Mouse (Mus musculus) thymus, postnatal 25 days (tissue): ENCODE results near the gene Eif2b3.

ENCODE experiments used
- DNase-seq: peaks from one replicate; pipeline ENCODE4 v3.0.0; 2022

Gene Eif2b3

GRCm38 (mm10) chr4:117124518-117125347 is 105.5 kb downstream of the Eif2b3 start:
- peak; percentile 77 for DNase-seq

GRCm38 (mm10) chr4:117125348-117125909 is 106.2 kb downstream of the Eif2b3 start, which contains the start of gene Btbd19:
Btbd19 (minus strand) TSS chr4:117125725.
- DNase-seq = no peak

DNA sequence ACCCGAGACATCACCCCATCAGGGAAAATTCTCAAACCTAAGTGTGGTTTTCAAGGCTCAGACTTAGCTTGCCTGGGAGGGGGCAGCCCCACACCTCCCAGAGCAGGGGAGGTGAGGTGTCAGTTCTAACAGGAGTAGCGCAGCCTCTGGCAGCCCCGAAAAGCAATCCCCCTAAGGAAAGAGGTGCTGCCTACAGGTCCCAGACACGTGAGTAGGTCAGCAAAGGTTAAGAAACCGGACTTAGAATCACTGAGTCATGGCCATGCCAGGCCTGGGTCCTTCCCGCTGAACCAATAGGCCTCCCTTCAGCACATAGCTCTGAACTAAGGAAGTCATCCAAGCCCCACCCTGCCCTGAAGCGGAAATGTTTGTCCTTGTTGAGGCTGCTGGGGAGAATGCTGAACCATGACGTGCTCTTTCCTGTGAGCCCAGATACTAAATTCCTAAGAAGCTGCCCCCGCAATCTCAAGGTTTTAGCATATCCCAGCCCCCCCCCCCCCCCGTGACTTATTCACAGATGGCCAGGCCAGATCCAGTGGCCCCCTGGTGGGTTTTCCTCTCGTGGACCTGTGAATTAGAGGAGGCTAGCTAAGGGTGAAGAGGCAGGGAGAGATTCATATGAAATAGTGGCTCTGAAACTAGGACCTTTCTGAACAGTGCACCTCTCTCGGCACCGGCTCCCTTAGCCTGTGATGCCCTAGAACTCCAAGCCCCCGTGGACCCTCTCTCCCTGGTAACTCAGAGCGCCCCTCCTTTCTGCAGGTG is 106.9 kb downstream of the Eif2b3 start:
- peak; percentile 75 for DNase-seq

- no peak for DNase-seq
These were observed 107.6 kb downstream of the Eif2b3 start, which contains the start of gene Tctex1d4 for GRCm38 (mm10) chr4:117126675-117127290. Tctex1d4 (plus strand) TSS chr4:117126794.

- DNase-seq = no peak
These were observed 108.9 kb downstream of the Eif2b3 start for GRCm38 (mm10) chr4:117127991-117128686.

- DNase-seq = no peak
These were observed 111.6 kb downstream of the Eif2b3 start for GRCm38 (mm10) chr4:117130790-117131189.

GRCm38 (mm10) chr4:117131198-117131597 is 112.0 kb downstream of the Eif2b3 start:
- DNase-seq = no peak

- no peak for DNase-seq
These were observed 112.9 kb downstream of the Eif2b3 start for GRCm38 (mm10) chr4:117131890-117132793.

DNA sequence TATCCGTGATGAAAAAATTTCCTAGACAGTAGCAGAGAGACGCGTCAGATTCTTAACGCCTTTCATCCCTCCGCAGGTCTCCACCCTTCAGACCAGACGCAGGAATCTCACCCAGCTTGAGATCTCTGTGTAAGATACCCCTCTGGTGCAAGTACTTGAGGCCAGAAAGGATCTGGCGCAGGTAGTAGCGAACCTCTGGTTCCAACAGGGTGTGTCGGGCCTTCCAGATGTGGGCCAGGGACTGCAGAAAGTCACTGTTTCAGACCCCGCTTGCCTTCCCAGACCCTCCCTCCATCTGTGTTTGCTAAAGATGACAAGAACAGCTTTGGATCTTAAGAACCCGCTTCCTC is 113.6 kb downstream of the Eif2b3 start:
- no peak for DNase-seq

GRCm38 (mm10) chr4:117133366-117133796 is 114.2 kb downstream of the Eif2b3 start:
- no peak for DNase-seq

DNA sequence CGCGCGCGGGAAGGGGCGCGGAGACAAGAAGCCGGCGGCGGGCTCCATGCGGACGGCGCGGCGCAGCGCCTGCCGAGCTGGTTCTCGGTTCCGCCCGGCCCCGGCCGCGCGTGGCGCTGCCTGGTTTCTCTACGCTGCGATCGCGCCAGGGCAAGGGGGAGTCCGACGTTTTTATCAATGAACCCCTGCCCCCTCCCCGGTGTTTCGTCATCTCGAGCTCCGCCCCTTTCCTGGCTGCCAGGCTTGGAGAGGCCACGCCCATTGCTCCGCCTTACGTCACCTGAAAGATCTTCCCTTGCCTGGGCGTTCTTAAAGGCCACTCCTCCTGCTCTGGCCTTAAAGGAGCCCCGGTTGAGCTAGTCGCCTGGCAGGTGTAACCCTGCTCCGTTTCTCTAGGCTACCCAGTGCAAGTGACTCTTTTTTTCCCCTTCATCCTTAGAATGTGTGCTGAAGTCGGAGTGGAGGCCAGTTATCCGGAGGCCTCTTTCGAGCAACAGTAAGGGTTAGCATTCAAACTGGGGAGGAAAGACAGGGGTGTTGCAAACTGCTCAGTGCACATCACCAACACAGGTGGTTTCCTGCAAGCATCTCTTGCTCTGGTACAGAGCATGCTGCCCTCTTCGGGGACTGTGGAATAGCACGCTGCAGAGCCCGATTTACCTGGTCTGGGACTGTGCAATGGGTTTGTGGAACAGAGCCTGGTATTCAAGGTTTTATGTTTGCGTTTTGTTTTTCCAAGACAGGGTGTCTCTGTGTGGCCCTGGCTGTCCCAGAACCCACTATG is 114.8 kb downstream of the Eif2b3 start, which contains the start of gene Plk3:
Plk3 (minus strand) TSS at position 147 of the 784 bp plus-strand sequence.
- DNase-seq = peak; percentile 99

GRCm38 (mm10) chr4:117134601-117134995 is 115.4 kb downstream of the Eif2b3 start:
- no peak for DNase-seq

- DNase-seq = no peak
These were observed 116.8 kb downstream of the Eif2b3 start for GRCm38 (mm10) chr4:117136034-117136433.
